Mouse (Mus musculus): ENCODE results near the gene Hand2.

DNA sequence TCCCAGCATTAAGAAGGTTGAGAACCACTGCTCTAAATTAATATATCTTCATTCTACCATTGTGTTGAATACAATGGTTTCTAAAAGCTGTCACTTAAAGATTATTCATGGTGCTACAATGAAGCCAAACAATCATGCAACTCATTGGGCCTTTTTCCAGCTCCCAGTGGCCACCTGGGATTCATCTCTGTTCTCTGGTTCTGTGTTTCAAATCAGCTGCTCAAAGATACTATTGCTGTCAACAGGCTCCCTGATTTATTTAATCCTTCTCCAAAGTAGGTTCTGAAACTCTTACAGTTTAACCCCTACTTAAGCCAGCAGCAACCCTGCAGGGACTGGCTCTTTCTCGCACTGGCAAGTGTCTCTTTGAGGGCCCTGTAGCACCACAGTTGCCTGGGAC, 17.3 kb upstream of the Hand2 start:
- no peak for TF ChIP-seq CTCF (IDR thresholded peaks at IDR 0.05; ENCODE audit: low read depth, low read length)
- TF ChIP-seq POLR2A (IDR thresholded peaks at IDR 0.05; ENCODE audit: extremely low read depth, insufficient read depth, low read length), result no peak

All from liver, adult 2 months (tissue).